Mouse (Mus musculus) gastrocnemius, postnatal 4 days (tissue): ENCODE data around the gene Zfp872. TPM values are rescaled to one million over a fixed set of nuclear protein-coding genes. Genes with fewer than 3 reads are reported as not detected.
"Not testable (repeated sequence)": the region's sequence is repeated elsewhere in the genome, so short reads cannot be mapped to it uniquely, and the experiment has no call there.

ENCODE experiments used
- DNase-seq, 2 experiments: peaks; one replicate each; pipeline ENCODE4 v3.0.0; 2021 to 2022; ENCODE audit warnings: low spot score in 2 of 2, mixed read lengths in 2 of 2
- long read RNA-seq, 2 experiments: library from polyadenylated mRNA; stranded (forward); transcript quantifications; one replicate each; pipeline ENCODE4 v2.0.0; 2021
- total RNA-seq, 2 experiments: library from RNA; stranded (reverse); gene quantifications; 2 replicates each; pipeline ENCODE4 v1.2.3; 2021

Zfp872 gene
- not detected for total RNA-seq
- long read RNA-seq, experiment 1, partial matches to known transcripts: 0 of 2 reads
- long read RNA-seq, experiment 1, other reads (novel, unspliced or antisense): 2 of 2 reads
- long read RNA-seq, experiment 2, partial matches to known transcripts: 0 of 1 reads
- long read RNA-seq, experiment 2, other reads (novel, unspliced or antisense): 1 of 1 reads

DNA sequence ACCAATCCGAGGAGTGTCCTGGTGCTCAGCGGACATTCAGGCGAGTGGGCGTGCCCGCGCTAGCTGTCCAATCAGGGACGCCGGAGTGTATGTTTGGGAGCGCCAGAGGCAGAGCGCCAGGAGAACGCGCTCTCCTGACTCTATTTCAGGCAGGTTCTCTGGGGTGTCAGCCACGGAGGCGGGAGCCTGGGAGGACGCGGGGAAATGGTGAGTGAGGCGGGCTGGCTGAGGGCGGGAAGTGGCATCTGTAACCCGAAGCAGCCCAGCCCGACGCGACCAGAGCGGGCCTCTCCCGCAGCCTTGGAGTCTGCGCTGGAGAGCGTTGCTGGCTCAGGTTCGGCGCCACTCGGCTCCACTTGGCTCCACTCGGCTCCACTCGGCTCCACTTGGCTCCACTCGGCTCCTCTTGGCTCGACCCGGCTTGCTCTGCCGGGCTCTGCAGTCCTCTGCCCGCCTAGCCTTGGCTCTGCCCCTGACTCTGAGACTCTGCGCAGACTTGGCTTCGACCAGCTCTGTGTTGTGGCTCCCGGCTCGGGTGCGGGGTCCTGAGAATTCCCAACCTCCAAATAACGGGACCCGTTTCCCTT, at the start of gene Zfp872:
Gene Zfp872 (plus strand): TSS at position 66 of the 587 bp plus-strand sequence.
- DNase-seq: peak; percentile 18 to 52

DNA sequence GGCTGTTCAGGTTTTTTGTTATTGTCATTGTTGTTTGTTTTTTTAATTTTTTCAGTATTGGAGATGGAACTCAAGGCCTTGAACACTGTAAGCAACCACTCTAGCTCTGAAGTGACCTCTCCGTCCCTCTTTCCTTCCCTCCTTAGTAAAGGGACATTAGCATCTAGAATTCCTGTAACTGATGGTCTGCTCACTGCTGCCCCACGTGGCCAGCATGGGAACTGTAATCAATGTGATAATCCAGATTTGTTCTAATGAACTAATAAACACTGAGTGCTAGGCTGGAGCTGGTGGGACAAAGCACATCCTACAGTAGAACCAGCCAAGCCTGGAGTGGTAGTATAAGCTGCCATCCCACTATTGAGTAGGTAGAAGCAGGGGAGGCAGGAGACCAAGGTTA, 49.4 kb upstream of the Zfp872 start:
- no peak for DNase-seq

DNA sequence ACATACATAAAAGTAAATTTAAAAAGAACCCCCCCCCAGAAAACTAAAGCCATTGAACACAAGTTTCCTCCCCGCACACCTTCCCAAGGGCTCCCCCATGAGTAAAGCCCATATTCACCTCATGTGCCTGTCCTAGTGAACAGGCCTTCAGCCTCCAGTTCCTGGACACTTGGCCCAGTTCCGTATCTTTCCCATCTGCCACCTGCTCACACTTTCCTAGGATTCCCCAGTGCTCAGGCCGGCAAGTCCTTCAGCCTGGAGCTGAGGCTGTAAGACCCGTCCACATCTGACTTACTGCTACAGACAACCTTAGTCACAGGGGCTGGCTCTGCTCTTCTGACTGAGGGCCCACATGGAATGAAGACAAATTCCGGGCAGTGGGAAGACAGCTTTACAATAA, 48.1 kb upstream of the Zfp872 start:
- DNase-seq: no peak

GRCm38 (mm10) chr9:22143108-22144037, 44.5 kb upstream of the Zfp872 start:
- peak; percentile 83 to 86 for DNase-seq

GRCm38 (mm10) chr9:22144304-22144965, 43.5 kb upstream of the Zfp872 start:
- DNase-seq: no peak

- no peak for DNase-seq
These were observed 38.3 kb upstream of the Zfp872 start for GRCm38 (mm10) chr9:22149426-22150248.

- DNase-seq: not testable (repeated sequence)
These were observed 37.6 kb upstream of the Zfp872 start for GRCm38 (mm10) chr9:22150249-22150693.

DNA sequence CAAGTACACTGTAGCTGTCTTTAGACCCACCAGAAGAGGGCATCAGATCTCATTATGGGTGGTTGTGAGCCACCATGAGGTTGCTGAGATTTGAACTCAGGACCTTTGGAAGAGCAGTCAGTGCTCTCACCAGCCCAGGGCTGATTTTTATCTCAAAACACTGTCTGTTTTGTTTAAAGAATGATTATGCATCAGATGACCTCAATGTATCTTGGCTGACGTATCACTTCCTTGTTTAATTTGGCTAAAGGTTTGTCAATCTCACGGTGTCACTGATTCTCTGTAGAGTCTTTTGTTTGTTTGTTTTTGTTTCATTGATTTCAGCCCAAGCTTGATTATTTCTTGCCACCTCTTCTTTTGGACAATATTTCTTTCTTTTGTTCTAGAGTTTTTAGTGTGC, 36.9 kb upstream of the Zfp872 start:
- no peak for DNase-seq

DNA sequence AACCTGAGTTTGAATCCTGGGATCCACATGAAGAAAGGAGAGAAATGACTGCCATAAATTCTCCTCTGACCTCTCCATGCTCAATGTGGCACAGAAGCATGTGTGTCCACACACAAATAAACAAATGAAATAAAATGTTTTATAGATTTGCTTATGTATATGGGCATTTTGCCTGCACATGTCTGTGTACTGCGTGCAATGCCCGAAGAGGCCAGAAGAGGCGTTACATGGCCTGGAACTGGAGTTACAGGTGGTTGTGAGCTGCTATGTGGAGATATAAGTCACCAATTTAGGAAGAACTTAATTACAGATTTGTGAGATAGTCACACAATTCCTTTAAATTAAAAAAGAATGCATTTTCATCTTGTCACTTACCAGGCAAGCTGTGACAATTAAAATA, 34.1 kb upstream of the Zfp872 start:
- DNase-seq: no peak

DNA sequence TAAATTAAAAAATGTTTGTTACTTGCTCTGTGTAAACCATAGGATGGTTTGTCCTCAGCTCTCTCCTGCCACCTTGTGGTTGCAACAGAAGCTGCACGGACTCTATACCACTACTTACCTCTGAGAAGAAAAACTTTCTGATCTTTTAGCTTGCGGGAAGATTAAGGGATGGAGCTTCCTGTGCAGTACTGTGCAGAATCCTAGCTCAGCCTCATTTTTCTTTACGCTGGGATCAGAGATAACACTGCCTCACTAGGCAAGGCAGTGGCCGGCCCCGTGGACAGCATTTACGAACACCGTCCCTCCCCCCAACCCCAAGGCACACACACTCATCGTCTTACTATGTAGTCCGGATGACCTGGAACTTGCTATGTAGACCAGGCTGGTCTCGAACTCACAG, 32.3 kb upstream of the Zfp872 start:
- DNase-seq: peak in 1 of 2 experiments; percentile 54

- peak; percentile 98 to 100 for DNase-seq
These were observed 31.2 kb upstream of the Zfp872 start, which contains the start of gene Pigyl for GRCm38 (mm10) chr9:22156497-22157245. TSS of gene Pigyl (plus strand) at chr9:22156846.

GRCm38 (mm10) chr9:22157516-22158265, 30.2 kb upstream of the Zfp872 start:
- no peak for DNase-seq

DNA sequence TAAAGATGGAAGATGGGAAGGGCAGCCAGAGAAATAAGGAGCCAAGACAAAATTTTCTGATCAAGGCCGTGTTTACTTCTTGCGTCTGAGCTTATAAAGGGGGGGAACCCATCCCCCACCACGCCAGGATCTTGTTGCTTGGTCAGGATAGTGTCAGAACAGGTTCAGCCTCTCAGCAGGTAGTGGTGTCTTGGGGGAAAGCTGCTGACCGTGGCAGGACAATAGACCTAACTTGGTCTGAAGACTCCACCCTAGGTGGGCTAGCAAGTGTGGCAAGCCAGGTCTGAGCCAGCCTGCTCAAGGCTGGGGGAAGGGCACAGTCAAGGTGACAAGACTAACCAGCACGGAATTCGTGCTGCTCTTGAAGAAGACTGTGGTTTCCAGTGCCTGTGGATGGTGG, 26.6 kb upstream of the Zfp872 start:
- no peak for DNase-seq

DNA sequence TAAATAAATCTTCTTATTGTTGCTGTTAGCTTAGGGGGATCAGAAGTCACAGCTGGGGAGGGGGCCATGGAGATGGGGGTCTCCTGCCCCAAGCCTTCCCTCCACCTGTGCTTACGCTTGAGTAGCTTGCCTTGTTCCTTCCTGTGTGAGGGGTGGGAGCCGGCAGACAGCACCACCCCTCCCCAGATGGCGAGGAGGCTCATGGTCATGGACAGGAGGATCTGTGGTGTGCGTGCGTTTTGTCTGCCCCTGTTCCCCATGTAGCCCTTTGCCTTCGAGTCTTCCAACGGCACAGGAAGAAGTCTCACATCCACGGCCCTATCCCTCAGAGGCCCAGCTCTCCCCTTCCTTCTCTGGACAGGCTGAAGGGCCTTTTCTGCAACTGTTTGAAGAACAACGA, 25.6 kb upstream of the Zfp872 start:
- DNase-seq: no peak

DNA sequence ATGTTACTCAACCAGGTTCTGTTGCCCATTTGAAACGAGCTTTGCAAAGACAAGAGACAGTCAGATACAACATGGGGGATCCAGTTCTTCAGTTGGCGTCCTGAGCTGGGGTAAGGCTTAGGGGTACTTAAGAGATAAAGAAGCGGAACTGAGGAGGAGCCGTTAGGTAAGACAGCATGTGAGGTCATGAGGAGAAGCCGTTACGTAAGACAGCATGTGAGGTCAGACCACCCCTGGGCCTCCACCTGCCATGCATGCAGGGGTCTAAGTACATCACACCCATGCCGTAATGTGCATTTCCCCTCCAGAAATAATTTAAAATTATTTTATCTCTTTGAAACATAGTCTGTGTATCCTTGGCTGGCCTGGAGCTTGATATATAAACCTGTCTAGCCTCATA, 25.0 kb upstream of the Zfp872 start:
- no peak for DNase-seq

DNA sequence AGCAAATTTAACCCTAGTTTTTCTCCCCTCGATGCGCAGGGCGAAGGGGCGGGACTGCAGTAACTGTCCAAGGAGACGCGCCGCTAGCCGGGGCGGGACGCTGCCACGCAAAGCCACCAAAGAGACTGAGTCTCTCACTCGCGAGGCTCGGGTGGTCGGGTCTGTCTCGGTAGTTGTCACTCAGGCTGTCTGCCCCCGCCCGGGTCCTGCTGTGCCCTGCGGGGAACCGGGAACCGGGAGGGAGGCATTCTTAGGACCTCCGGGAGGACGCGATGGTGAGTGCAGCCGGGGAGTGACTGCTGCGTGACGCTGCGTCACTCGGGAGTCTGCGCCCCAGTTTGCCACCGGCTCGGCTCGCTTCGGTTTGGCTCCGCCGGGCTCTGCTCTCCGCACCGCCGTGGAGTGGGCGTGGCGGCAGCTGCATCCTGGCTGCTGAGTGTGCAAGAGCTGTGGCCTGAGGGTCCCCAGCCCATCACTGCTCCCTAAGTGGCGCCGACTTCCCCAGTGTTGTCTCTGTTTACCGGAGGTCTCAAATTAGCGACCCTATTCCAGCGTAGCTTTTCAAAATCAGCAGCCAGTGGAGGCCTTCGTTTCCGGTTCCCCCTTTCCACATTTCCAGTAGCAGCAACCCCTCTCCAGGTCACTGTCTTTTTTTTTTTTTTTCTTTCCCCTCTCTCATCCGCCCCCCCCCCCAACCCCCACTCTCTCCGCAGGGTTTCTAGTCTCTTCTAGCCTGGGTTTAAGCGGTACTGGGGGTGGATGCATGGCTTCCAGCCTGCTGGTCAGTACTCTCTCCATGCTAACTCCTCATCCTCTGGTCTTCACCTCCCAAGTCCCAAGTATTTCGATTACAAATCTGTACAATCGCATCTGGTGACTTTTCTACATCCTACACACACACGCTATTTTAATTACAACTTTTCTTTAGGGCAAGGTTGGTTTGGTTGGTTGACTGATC, 22.9 kb upstream of the Zfp872 start:
- DNase-seq: peak in 1 of 2 experiments; percentile 18

DNA sequence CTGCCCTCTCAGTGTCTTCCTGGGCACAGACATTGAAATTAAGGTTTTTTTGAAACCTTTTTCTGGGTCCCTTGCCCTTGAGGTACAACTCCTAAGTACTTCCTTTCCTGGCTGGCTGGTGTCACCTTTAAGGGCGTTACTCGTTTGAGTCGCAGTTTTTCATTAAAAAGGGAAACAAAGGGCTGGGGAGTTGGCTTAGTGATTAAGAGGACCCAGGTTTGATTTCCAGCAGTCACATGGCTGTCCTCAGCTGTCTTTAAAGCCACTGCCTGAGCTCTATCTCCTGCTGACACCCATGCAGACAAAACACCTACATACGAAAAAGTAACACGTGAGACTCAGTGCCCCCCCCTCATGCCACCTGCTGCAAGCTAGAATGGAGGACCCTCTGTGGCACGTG, 21.9 kb upstream of the Zfp872 start:
- DNase-seq: no peak

DNA sequence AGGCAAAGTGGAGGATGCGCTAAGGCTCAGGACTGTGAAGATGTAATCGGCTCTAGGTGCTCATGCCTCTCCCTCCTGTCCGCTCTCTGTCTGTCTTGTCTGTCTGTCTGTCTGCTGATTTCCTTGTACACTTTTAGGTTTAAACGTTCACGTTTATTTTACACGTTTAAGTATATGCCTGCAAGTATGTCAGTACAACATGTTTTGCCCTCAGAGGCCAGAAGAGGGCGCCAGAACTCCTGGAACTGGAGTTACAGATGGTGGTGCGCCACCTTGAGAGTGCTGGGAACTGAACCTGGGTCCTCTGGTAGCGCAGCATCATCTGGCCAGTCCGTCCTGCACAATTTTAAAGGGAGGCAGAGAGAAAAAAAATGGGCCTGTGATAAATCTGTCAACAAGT, 21.2 kb upstream of the Zfp872 start:
- DNase-seq: no peak
